ENCODE assay signal across 16 mouse cellular contexts in genomic region chr6:137980413-137980812, GRCm38 (mm10).
DNase-seq lines count a peak whose midpoint lies in the region; ATAC-seq and TF ChIP-seq lines count a peak whose summit lies in the region.
"Had no signal": no experiment of that assay in that cellular context is flagged by ENCODE, and none has a peak within 500 bp of the region (broad histone marks: within the 10 kb centered on the region; RNA-seq: fewer than 3 reads in every experiment).

No protein-coding gene starts in this region.

- H3K27me3 ChIP-seq in midbrain, embryonic 14.5 days (ENCODE audit: control insufficient read depth, insufficient read depth, low read length) = no peaks in the 10 kb centered on the region
- no peaks in the 10 kb centered on the region for H3K27me3 ChIP-seq in midbrain, embryonic 15.5 days (replicated peaks)
- H3K27me3 ChIP-seq in lung, postnatal 0 days (replicated peaks; ENCODE audit: insufficient read depth, low read length) = no peaks in the 10 kb centered on the region
- H3K27me3 ChIP-seq: CH12.LX; liver, embryonic 12.5 days had no signal

- WGBS in midbrain, embryonic 14.5 days = 78% methylated on average over 8 of the region's 8 CpGs
- WGBS in midbrain, embryonic 15.5 days = 73% methylated on average over 8 of the region's 8 CpGs
- WGBS in lung, postnatal 0 days = 54% methylated on average over 8 of the region's 8 CpGs

- no peak for TF ChIP-seq CTCF in lung, postnatal 0 days (IDR thresholded peaks at IDR 0.05)

- DNase-seq in frontal cortex, postnatal 25 days (ENCODE audit: low spot score in 2 of 2) = no peak
- DNase-seq in midbrain, embryonic 14.5 days = peak; percentile 8
- DNase-seq in lung, postnatal 0 days (ENCODE audit: low spot score) = peak; percentile 43
- peak; percentile 20 for DNase-seq in retina, embryonic 14.5 days (ENCODE audit: low spot score)
- no peak for DNase-seq in urinary bladder, postnatal 36 days (ENCODE audit: low spot score in 2 of 2)
- no peak for DNase-seq in kidney, adult 8-10 months
- DNase-seq: adrenal gland, postnatal 25 days; cerebellum, postnatal 36 days; gastrocnemius, adult 2 months; right cerebral cortex, postnatal 25 days; thymus, postnatal 36 days had no signal

- no peaks in the 10 kb centered on the region for H3K9me3 ChIP-seq in midbrain, embryonic 14.5 days (ENCODE audit: control insufficient read depth, low read length)
- no peaks in the 10 kb centered on the region for H3K9me3 ChIP-seq in midbrain, embryonic 15.5 days
- no peaks in the 10 kb centered on the region for H3K9me3 ChIP-seq in lung, postnatal 0 days (ENCODE audit: low read length)
- H3K9me3 ChIP-seq: liver, embryonic 12.5 days had no signal

- no peak overlapping the region for H3K4me2 ChIP-seq in midbrain, embryonic 14.5 days (ENCODE audit: low read length)
- H3K4me2 ChIP-seq in midbrain, embryonic 15.5 days = no peak overlapping the region
- H3K4me2 ChIP-seq in lung, postnatal 0 days (replicated peaks; ENCODE audit: low read depth, low read length) = no peak overlapping the region
- H3K4me2 ChIP-seq: liver, embryonic 12.5 days had no signal

- no peak overlapping the region for H3K9ac ChIP-seq in midbrain, embryonic 14.5 days (replicated peaks; ENCODE audit: low read length)
- no peak overlapping the region for H3K9ac ChIP-seq in midbrain, embryonic 15.5 days
- H3K9ac ChIP-seq in lung, postnatal 0 days (replicated peaks; ENCODE audit: low read depth) = no peak overlapping the region
- H3K9ac ChIP-seq: liver, embryonic 12.5 days had no signal

- H3K27ac ChIP-seq in midbrain, embryonic 14.5 days (replicated peaks; ENCODE audit: low read depth, low read length) = no peak overlapping the region
- H3K27ac ChIP-seq in midbrain, embryonic 15.5 days = no peak overlapping the region
- H3K27ac ChIP-seq in lung, postnatal 0 days (ENCODE audit: low read length) = no peak overlapping the region
- H3K27ac ChIP-seq: gastrocnemius, adult 2 months; liver, embryonic 12.5 days; macrophage had no signal

- no peak for TF ChIP-seq EP300 in lung, postnatal 0 days (IDR thresholded peaks at IDR 0.05)

- peak; percentile 58; the same call in 1 of the 2 replicates for ATAC-seq in frontal cortex, adult (ENCODE audit: low TSS enrichment)
- ATAC-seq in midbrain, embryonic 14.5 days (ENCODE audit: low FRiP score, low TSS enrichment) = no peak
- ATAC-seq in midbrain, embryonic 15.5 days (replicated peaks) = no peak
- ATAC-seq in lung, postnatal 0 days = peak; percentile 77
- ATAC-seq: liver, embryonic 12.5 days had no signal

- no peak overlapping the region for H3K4me3 ChIP-seq in midbrain, embryonic 14.5 days (replicated peaks; ENCODE audit: low read depth, low read length)
- no peak overlapping the region for H3K4me3 ChIP-seq in midbrain, embryonic 15.5 days
- no peak overlapping the region for H3K4me3 ChIP-seq in lung, postnatal 0 days (ENCODE audit: low read depth, low read length)
- H3K4me3 ChIP-seq: gastrocnemius, adult 2 months; liver, embryonic 12.5 days had no signal

- no peaks in the 10 kb centered on the region for H3K36me3 ChIP-seq in midbrain, embryonic 14.5 days (ENCODE audit: control insufficient read depth, insufficient read depth, low read length)
- no peaks in the 10 kb centered on the region for H3K36me3 ChIP-seq in midbrain, embryonic 15.5 days (replicated peaks)
- H3K36me3 ChIP-seq in lung, postnatal 0 days (ENCODE audit: insufficient read depth, low read length) = no peaks in the 10 kb centered on the region
- H3K36me3 ChIP-seq: liver, embryonic 12.5 days had no signal

- no peaks in the 10 kb centered on the region for H3K4me1 ChIP-seq in midbrain, embryonic 14.5 days (ENCODE audit: control insufficient read depth, insufficient read depth, low read length)
- no peaks in the 10 kb centered on the region for H3K4me1 ChIP-seq in midbrain, embryonic 15.5 days
- no peaks in the 10 kb centered on the region for H3K4me1 ChIP-seq in lung, postnatal 0 days (ENCODE audit: insufficient read depth, low read depth, low read length)
- H3K4me1 ChIP-seq: liver, embryonic 12.5 days had no signal

Comparison
In these comparisons a context has a peak if more than half of its experiments do, and no peak if none do; other contexts are left out.
1. ATAC-seq: peak in frontal cortex, adult (single experiment) and lung, postnatal 0 days (single experiment); none in midbrain, embryonic 14.5 days (single experiment) and midbrain, embryonic 15.5 days (single experiment).
2. DNase-seq: peak in midbrain, embryonic 14.5 days (single experiment), lung, postnatal 0 days (single experiment) and retina, embryonic 14.5 days (single experiment); none in frontal cortex, postnatal 25 days (0 of 2), urinary bladder, postnatal 36 days (0 of 2) and kidney, adult 8-10 months (0 of 2).